Mouse (Mus musculus) midbrain, embryonic 11.5 days (tissue): Measurements from ENCODE around the gene Gm6993. TPM values are rescaled to one million over a fixed set of nuclear protein-coding genes. Genes with fewer than 3 reads are reported as not detected.

Experiments used
- ATAC-seq: fragments of 200-750 bp; cut with Nextera tagmentation; 2 replicates; pipeline ENCODE4 v1.8.0; 2017; ENCODE audit warnings: moderate TSS enrichment, moderate library complexity; ENCODE audit not compliant: low FRiP score
- DNase-seq: peaks from one replicate; pipeline ENCODE4 v3.0.0; 2015; ENCODE audit warnings: low spot score; ENCODE audit errors: missing footprints
- H3K27ac ChIP-seq: fragments of 300-500 bp; sonication (generic); 2 replicates; pipeline ENCODE4 v1.5.1; 2014; ENCODE audit warnings: low read depth, low read length
- H3K27me3 ChIP-seq: fragments of 300-500 bp; sonication (generic); 2 replicates; pipeline ENCODE4 v1.6.1; 2014; ENCODE audit warnings: mild to moderate bottlenecking, low read length, moderate library complexity, mixed read lengths; ENCODE audit not compliant: control insufficient read depth, insufficient read depth
- H3K36me3 ChIP-seq: fragments of 300-500 bp; sonication (generic); 2 replicates; pipeline ENCODE4 v1.6.1; 2014; ENCODE audit warnings: mild to moderate bottlenecking, low read length, moderate library complexity, mixed read lengths; ENCODE audit not compliant: control insufficient read depth, insufficient read depth
- H3K4me1 ChIP-seq: fragments of 300-500 bp; sonication (generic); 2 replicates; pipeline ENCODE4 v1.6.1; 2014; ENCODE audit warnings: low read length; ENCODE audit not compliant: control insufficient read depth, insufficient read depth
- H3K4me2 ChIP-seq: fragments of 300-500 bp; sonication (generic); 2 replicates; pipeline ENCODE4 v1.6.1; 2014; ENCODE audit warnings: mild to moderate bottlenecking, moderate library complexity
- H3K4me3 ChIP-seq: fragments of 300-500 bp; sonication (generic); 2 replicates; pipeline ENCODE4 v1.5.1; 2014; ENCODE audit warnings: low read depth, low read length
- H3K9ac ChIP-seq: fragments of 300-500 bp; sonication (generic); 2 replicates; pipeline ENCODE4 v1.6.1; 2014; ENCODE audit warnings: low read length
- H3K9me3 ChIP-seq: fragments of 300-500 bp; sonication (generic); 2 replicates; pipeline ENCODE4 v1.6.1; 2016; ENCODE audit warnings: low read length; ENCODE audit not compliant: control insufficient read depth
- WGBS: fragments of 180-500 bp; shearing (Covaris S2); extraction: QIAGEN DNeasy Blood & Tissue Kit; methylation state at CpG from one replicate; pipeline ENCODE4 v1.1.7; 2014; 5-methylcytosine and 5-hydroxymethylcytosine counted together
- polyA plus RNA-seq: library from polyadenylated mRNA; unstranded; fragments of >200 nt; fragmentation: Nextera tagmentation; extraction: Ambion mirVana; gene quantifications from 2 replicates; pipeline ENCODE4 v1.2.1, GENCODE M21; 2014

Gm6993 gene
- polyA plus RNA-seq, 1 experiment from 2014 or later = not detected

DNA sequence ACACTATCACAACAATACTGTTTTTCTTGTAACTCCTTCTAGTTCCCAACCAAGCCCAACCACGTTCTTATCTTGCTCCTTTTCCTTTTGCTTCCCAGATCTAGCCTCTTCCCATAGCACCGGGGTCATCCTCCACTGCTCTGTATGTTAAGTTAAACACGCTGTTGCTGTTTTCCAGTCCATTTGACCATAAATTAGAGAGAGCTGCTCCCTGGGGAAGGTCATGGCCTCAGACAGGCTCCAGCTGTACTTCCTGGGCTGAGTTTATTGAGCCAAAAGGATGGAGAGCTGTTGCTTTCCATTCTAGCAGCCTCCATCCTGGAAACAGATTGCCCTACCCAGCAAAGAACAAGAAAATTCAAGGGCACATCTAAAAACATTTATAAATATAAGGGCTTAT, 7.6 kb downstream of the Gm6993 start:
- no peak for DNase-seq
- 54% methylated on average over 3 of the region's 3 CpGs for WGBS
- Histone ChIP-seq H3K36me3 (no peaks in the 10 kb centered on the region), H3K27me3 (no peaks in the 10 kb centered on the region), H3K4me3 (no peak overlapping the region), H3K9me3 (no peaks in the 10 kb centered on the region), H3K9ac (no peak overlapping the region), H3K27ac (no peak overlapping the region), H3K4me1 (no peaks in the 10 kb centered on the region), H3K4me2 (no peak overlapping the region)
- no peak for ATAC-seq

- Histone ChIP-seq H3K4me3 (no peak overlapping the region), H3K27me3 (no peaks in the 10 kb centered on the region), H3K4me1 (no peaks in the 10 kb centered on the region), H3K4me2 (no peak overlapping the region), H3K36me3 (no peaks in the 10 kb centered on the region), H3K9me3 (no peaks in the 10 kb centered on the region), H3K9ac (no peak overlapping the region), H3K27ac (no peak overlapping the region)
- no peak for DNase-seq
- WGBS = 53% methylated on average over 10 of the region's 10 CpGs
- no peak for ATAC-seq
Measured at GRCm38 (mm10) chr12:31248681-31249080, 8.1 kb downstream of the Gm6993 start.

DNA sequence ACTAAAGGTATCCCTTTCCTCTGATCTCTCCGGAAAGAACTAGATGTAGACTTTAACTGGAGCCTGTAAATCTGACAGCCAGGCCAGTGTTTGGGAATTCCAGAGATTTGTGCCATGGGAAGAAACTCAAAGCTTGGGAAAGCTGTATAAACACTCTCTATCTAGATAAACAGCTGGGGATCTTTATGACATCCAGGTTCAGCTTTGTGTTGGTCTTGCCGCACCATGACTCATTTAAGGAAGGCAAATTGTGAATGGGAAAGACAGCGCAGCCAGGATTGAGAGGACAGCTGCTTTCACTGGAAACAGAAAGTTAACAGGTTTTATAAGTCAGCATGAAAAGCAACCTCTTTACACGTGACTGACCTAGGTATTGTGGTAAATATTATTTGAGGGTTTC, 11.7 kb downstream of the Gm6993 start:
- H3K4me2 ChIP-seq = no peak overlapping the region
- H3K27ac ChIP-seq = no peak overlapping the region
- H3K4me3 ChIP-seq = no peak overlapping the region
- no peaks in the 10 kb centered on the region for H3K36me3 ChIP-seq
- no peak overlapping the region for H3K9ac ChIP-seq
- no peak for DNase-seq
- no peaks in the 10 kb centered on the region for H3K27me3 ChIP-seq
- no peaks in the 10 kb centered on the region for H3K9me3 ChIP-seq
- 76% methylated on average over 4 of the region's 4 CpGs for WGBS
- no peaks in the 10 kb centered on the region for H3K4me1 ChIP-seq
- no peak for ATAC-seq

DNA sequence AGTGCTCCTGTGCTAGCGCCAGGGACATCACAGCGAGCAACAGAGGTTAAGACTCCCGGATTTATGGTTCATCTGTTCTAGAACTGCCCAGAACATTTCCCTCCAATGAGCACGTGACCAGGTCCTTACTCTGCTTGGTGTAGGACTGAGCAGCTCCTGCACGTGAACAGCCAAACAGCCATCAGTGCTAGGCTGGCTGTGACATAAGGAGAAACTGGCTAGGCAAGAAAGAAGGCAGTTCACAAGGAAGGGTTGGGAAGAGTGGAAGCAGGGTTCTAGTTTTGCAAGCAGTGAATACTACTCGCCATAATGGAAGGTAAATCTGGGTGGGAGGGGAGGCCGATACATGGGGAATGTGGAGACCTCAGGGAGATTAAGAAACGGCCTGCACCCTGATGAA, 14.4 kb downstream of the Gm6993 start:
- Histone ChIP-seq H3K4me3 (no peak overlapping the region), H3K27ac (no peak overlapping the region), H3K4me2 (no peak overlapping the region), H3K9ac (no peak overlapping the region), H3K9me3 (no peaks in the 10 kb centered on the region), H3K4me1 (no peaks in the 10 kb centered on the region), H3K27me3 (no peaks in the 10 kb centered on the region), H3K36me3 (no peaks in the 10 kb centered on the region)
- WGBS = 90% methylated on average over 8 of the region's 8 CpGs
- DNase-seq (peak; percentile 39), ATAC-seq (no peak)

GRCm38 (mm10) chr12:31256121-31256903, 15.7 kb downstream of the Gm6993 start:
- Histone ChIP-seq H3K27me3 (no peaks in the 10 kb centered on the region), H3K36me3 (no peaks in the 10 kb centered on the region), H3K9me3 (no peaks in the 10 kb centered on the region), H3K27ac (no peak overlapping the region), H3K4me2 (no peak overlapping the region), H3K4me1 (no peaks in the 10 kb centered on the region), H3K4me3 (no peak overlapping the region), H3K9ac (no peak overlapping the region)
- no peak for ATAC-seq
- peak; percentile 41 for DNase-seq
- WGBS = 84% methylated on average over 9 of the region's 9 CpGs

DNA sequence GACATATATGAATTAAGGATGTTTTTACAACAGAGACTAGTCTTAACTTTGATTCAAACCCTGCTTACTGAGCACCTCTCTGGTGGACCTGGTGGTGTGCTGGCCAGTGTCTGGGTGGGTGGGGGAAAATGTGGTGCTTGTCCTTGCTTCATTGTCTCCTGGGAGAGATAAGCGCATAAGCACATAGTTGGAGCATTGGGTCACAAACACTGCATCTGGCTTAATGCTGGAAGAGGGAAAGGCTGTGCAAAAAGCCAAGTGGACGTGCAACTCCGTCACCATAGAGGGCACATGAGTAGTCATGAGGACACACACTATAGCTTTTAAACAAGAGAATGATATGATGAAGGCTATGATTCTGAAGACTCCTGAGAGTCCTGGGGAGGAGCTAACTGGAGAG, 21.3 kb downstream of the Gm6993 start:
- Histone ChIP-seq H3K4me1 (peaks cover 13% of the 10 kb centered on the region), H3K27ac (no peak overlapping the region), H3K27me3 (peaks cover 32% of the 10 kb centered on the region), H3K9me3 (no peaks in the 10 kb centered on the region), H3K4me3 (no peak overlapping the region), H3K4me2 (no peak overlapping the region), H3K9ac (no peak overlapping the region), H3K36me3 (no peaks in the 10 kb centered on the region)
- 92% methylated on average over 3 of the region's 3 CpGs for WGBS
- ATAC-seq (no peak), DNase-seq (no peak)

DNA sequence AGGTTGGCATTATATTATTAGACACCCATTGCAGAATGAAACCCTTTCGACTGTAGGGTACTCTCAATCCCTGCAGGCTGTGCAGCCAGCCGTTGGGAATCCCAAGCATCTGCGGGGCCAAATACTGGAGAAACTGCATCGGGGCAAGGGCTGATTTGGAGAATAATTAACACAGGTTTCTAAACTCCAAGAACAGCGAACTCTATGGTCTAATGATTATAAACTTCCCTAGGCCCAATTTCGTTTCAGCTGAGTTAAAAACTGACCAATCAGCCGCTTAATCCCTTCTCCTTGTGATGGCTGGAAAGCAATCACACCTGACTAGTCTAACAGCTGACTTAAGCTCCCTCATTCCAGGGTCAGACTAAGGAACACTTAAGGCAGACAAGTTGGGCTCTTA, 23.4 kb downstream of the Gm6993 start:
- H3K9me3 ChIP-seq = no peaks in the 10 kb centered on the region
- peaks cover 13% of the 10 kb centered on the region for H3K4me1 ChIP-seq
- H3K9ac ChIP-seq = no peak overlapping the region
- no peak for ATAC-seq
- peaks cover 40% of the 10 kb centered on the region for H3K27me3 ChIP-seq
- H3K27ac ChIP-seq = no peak overlapping the region
- WGBS = 34% methylated on average over 7 of the region's 7 CpGs
- H3K4me2 ChIP-seq = no peak overlapping the region
- no peak overlapping the region for H3K4me3 ChIP-seq
- no peaks in the 10 kb centered on the region for H3K36me3 ChIP-seq
- DNase-seq = no peak

- Histone ChIP-seq H3K27me3 (peaks cover 40% of the 10 kb centered on the region), H3K4me2 (peak within 1 kb of the TSS; percentile 49), H3K4me1 (peaks cover 13% of the 10 kb centered on the region), H3K9ac (0 out of 2 replicates have a peak within 1 kb of the TSS, but pooled peaks have one; percentile 5), H3K36me3 (no peaks in the 10 kb centered on the region), H3K27ac (no peak within 1 kb of the TSS), H3K4me3 (peak within 1 kb of the TSS; percentile 34), H3K9me3 (no peaks in the 10 kb centered on the region)
- WGBS = 0% methylated on average over 39 of the region's 39 CpGs
- ATAC-seq (no peak), DNase-seq (peak; percentile 92)
Measured at GRCm38 (mm10) chr12:31265005-31265721, 24.6 kb downstream of the Gm6993 start, which contains the start of gene Lamb1. Gene Lamb1, plus strand, starts transcription at chr12:31265234.
